Mouse (Mus musculus) bone marrow, adult 2 months (tissue): ENCODE results near the gene Chrm3. TPM values are rescaled to one million over a fixed set of nuclear protein-coding genes. Genes with fewer than 3 reads are reported as not detected.

Experiments
- H3K27ac ChIP-seq: fragments of 200-500 bp; 2 replicates; pipeline ENCODE4 v1.5.1; 2012; ENCODE audit warnings: low read depth, mild to moderate bottlenecking, control low read depth, inconsistent platforms, low read length; ENCODE audit not compliant: control insufficient read depth, poor library complexity, insufficient read depth
- H3K4me1 ChIP-seq: fragments of 200-500 bp; 2 replicates; pipeline ENCODE4 v1.6.1; 2011; ENCODE audit warnings: low read length; ENCODE audit not compliant: control insufficient read depth, insufficient read depth
- H3K4me3 ChIP-seq: fragments of 200-500 bp; replicated peaks from 2 replicates; pipeline ENCODE3; 2011; ENCODE audit warnings: mild to moderate bottlenecking, low read depth, low read length, control low read depth; ENCODE audit not compliant: control insufficient read depth
- CTCF ChIP-seq: fragments of 200-500 bp; IDR thresholded peaks from 2 replicates; pipeline ENCODE4 v1.5.1; 2011; ENCODE audit warnings: low read length, control low read depth; ENCODE audit not compliant: control insufficient read depth, insufficient read depth
- POLR2A ChIP-seq: fragments of 200-500 bp; IDR thresholded peaks from 2 replicates; pipeline ENCODE4 v1.6.1; 2011; ENCODE audit warnings: low read depth, mild to moderate bottlenecking, control low read depth, low read length, borderline replicate concordance; ENCODE audit not compliant: control insufficient read depth
- WGBS: fragments of 180-500 bp; shearing (Covaris S2); methylation state at CpG from one replicate; pipeline ENCODE4 v1.1.7; 2018; 5-methylcytosine and 5-hydroxymethylcytosine counted together
- polyA plus RNA-seq: library from polyadenylated mRNA; stranded (reverse); fragments of >200 nt; gene quantifications from 2 replicates; pipeline ENCODE4 v1.2.4, GENCODE M21; 2011; ENCODE audit warnings: low replicate concordance; ENCODE audit not compliant: missing spikeins, insufficient read depth, insufficient read length

Chrm3 gene
- polyA plus RNA-seq, 1 experiment, result 1.6 TPM

DNA sequence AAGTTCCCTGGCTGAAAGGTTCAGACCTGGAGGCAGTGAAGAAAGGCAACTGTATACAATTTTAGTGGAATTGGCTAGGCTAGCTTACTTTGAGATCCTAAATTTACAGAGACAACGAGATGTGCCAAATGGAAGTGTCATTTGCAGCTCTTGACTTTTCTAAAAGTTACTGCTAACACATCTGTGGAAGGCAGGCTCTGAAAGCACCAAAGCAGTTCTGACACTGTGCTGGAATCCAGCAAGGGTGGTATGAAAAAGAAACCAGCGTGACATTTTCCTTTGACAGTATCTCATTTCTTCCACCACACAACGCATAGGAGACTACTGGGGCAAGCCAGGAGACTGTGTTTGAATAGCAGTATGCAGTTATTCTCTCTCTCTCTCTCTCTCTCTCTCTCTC is 120.4 kb downstream of the Chrm3 start:
- H3K27ac ChIP-seq, result no peak overlapping the region
- no peaks in the 10 kb centered on the region for H3K4me1 ChIP-seq
- TF ChIP-seq CTCF, result no peak
- TF ChIP-seq POLR2A, result no peak
- WGBS, result 84% methylated on average over 3 of the region's 3 CpGs
- no peak overlapping the region for H3K4me3 ChIP-seq

DNA sequence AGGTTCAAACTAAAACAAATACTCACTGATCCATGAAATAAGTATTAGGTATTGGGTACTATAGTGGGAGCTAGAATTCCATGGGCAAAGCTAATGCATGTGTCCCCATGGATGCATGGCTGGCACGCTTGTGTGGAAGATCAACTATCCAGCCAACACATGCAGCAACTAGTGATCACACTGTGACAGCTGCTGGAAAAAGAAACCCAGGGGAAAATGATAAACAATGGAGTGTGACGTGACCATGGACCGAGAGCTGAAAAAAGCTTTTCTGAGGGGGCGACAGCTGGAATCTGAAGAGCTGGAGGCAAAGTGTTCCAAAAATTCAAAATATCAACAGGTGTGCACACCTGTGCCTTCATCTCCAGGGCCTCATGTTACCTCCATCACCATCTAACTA is 120.8 kb downstream of the Chrm3 start:
- WGBS, result 81% methylated on average over 4 of the region's 4 CpGs
- TF ChIP-seq CTCF, result no peak
- TF ChIP-seq POLR2A, result no peak
- H3K4me1 ChIP-seq, result no peaks in the 10 kb centered on the region
- H3K4me3 ChIP-seq, result no peak overlapping the region
- H3K27ac ChIP-seq, result no peak overlapping the region

DNA sequence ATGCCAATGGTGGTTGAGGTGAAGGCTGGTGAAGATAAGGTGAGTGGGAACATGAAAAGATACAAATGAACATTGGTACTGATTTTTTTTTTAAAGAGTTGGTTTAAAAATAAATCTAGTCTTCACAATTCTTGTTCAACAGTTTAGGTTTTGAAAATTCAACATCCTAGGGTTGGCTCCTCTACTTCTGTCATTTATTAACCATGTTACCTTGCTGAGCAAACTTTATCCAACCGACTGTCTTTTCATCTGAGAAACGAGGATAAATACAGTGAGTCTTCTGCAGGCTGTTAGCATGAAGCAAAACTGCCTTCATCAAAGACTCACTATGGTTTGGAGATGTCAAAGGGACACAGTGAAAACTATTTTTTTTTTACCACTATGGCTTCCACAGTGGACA is 123.0 kb downstream of the Chrm3 start:
- Histone ChIP-seq H3K27ac (no peak overlapping the region), H3K4me1 (no peaks in the 10 kb centered on the region), H3K4me3 (no peak overlapping the region)
- TF ChIP-seq POLR2A, result no peak
- TF ChIP-seq CTCF, result no peak
- 80% methylated on average over 2 of the region's 2 CpGs for WGBS

DNA sequence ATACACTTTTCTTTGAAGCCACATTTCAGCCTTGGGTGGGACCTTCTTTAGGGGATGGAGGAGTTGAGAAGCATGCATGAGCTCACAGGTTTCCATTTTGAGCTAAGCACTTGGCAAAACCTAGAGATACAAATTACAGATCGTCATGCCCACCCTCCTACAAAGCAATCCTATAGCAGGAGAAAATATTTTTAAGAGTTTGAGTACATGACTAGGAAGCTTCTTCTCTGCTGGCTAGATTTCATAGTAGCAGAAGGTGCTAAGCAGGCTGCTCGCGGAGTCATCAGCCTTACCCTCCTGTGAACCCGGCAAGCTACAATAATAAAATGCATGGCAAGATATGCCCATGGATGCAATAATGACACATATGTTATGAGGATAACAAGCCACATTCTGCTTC is 124.4 kb downstream of the Chrm3 start:
- Histone ChIP-seq H3K4me1 (no peaks in the 10 kb centered on the region), H3K27ac (no peak overlapping the region), H3K4me3 (no peak overlapping the region)
- TF ChIP-seq CTCF, result no peak
- TF ChIP-seq POLR2A, result no peak
- 89% methylated on average over 4 of the region's 4 CpGs for WGBS

GRCm38 (mm10) chr13:10235391-10236169 is 125.1 kb downstream of the Chrm3 start:
- Histone ChIP-seq H3K4me3 (no peak overlapping the region), H3K4me1 (no peaks in the 10 kb centered on the region), H3K27ac (no peak overlapping the region)
- TF ChIP-seq CTCF (no peak), POLR2A (no peak)
- 77% methylated on average over 5 of the region's 5 CpGs for WGBS

DNA sequence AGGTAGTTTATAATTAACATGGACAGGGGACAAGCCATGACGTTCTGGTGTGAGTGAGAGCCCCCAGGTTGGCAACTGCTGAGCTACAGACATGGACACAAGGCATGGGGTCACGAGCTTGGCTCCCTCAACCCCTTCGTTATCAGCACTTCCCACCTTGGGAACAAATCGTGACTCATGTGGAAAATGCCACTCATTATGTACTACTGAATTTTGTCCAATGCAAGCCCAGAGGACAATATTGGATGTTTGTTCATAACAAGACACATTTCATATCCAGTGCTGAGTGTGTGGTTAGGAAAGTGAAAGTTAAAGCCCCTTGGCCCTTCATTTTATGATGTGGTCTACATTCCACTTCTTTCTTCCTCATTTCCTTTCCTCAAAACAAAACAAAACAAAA is 140.2 kb downstream of the Chrm3 start:
- no peak for TF ChIP-seq CTCF
- no peak for TF ChIP-seq POLR2A
- Histone ChIP-seq H3K4me3 (no peak overlapping the region), H3K27ac (no peak overlapping the region), H3K4me1 (no peaks in the 10 kb centered on the region; the same call in none of the 2 replicates)
- WGBS, result 29% methylated on average over 4 of the region's 4 CpGs

- H3K4me3 ChIP-seq, result no peak overlapping the region
- H3K27ac ChIP-seq, result no peak overlapping the region
- TF ChIP-seq POLR2A, result no peak
- TF ChIP-seq CTCF, result no peak
- no peaks in the 10 kb centered on the region for H3K4me1 ChIP-seq
- 80% methylated on average over 2 of the region's 2 CpGs for WGBS
Observed at GRCm38 (mm10) chr13:10212112-10212511, 148.5 kb downstream of the Chrm3 start.

- WGBS, result 14% methylated on average over 1 of the region's 1 CpGs
- TF ChIP-seq POLR2A (no peak), CTCF (no peak)
- H3K4me1 ChIP-seq, result no peaks in the 10 kb centered on the region
- H3K27ac ChIP-seq, result no peak overlapping the region
- no peak overlapping the region for H3K4me3 ChIP-seq
Observed at GRCm38 (mm10) chr13:10210522-10211244, 150.0 kb downstream of the Chrm3 start.
